Mouse (Mus musculus) frontal cortex, postnatal 10 days (tissue): ENCODE measurements around the gene Amt.
"Not testable (repeated sequence)": the region's sequence is repeated elsewhere in the genome, so short reads cannot be mapped to it uniquely, and the experiment has no call there.

Source experiments
- DNase-seq, 2 experiments: peaks; one replicate each; pipeline ENCODE4 v3.0.0; 2022; ENCODE audit warnings: low spot score in 2 of 2, mixed read lengths in 1 of 2

The Amt gene

GRCm38 (mm10) chr9:108280071-108280828 lies 16.4 kb upstream of the Amt start:
- no peak for DNase-seq

- peak in 1 of 2 experiments; percentile 44 for DNase-seq
Measured at GRCm38 (mm10) chr9:108284410-108284809, 12.2 kb upstream of the Amt start.

GRCm38 (mm10) chr9:108287526-108288238 lies 9.0 kb upstream of the Amt start:
- DNase-seq = not testable (repeated sequence)

GRCm38 (mm10) chr9:108289347-108289746 lies 7.3 kb upstream of the Amt start:
- no peak for DNase-seq

- DNase-seq = peak; percentile 92 to 95
Measured at GRCm38 (mm10) chr9:108290016-108290750, 6.5 kb upstream of the Amt start, which contains the start of gene Nicn1. TSS of gene Nicn1 (plus strand) at chr9:108290429.

- DNase-seq = no peak
Measured at GRCm38 (mm10) chr9:108290773-108291172, 5.9 kb upstream of the Amt start.

GRCm38 (mm10) chr9:108301853-108302252 lies 5.2 kb downstream of the Amt start:
- DNase-seq = no peak

GRCm38 (mm10) chr9:108304716-108305115 lies 8.1 kb downstream of the Amt start:
- DNase-seq = no peak

GRCm38 (mm10) chr9:108305170-108305569 lies 8.5 kb downstream of the Amt start:
- peak in 1 of 2 experiments; percentile 27 for DNase-seq

- DNase-seq = peak; percentile 98 to 100
Measured at GRCm38 (mm10) chr9:108305629-108306520, 9.2 kb downstream of the Amt start, which contains the start of the genes Rhoa and Tcta. TSS of gene Rhoa (plus strand) at chr9:108306129. TSS of gene Tcta (minus strand) at chr9:108306160.

GRCm38 (mm10) chr9:108306571-108306980 lies 9.9 kb downstream of the Amt start:
- DNase-seq = no peak

GRCm38 (mm10) chr9:108307021-108307807 lies 10.6 kb downstream of the Amt start:
- DNase-seq = no peak

- DNase-seq = no peak
Measured at GRCm38 (mm10) chr9:108308141-108308540, 11.5 kb downstream of the Amt start.

- DNase-seq = no peak
Measured at GRCm38 (mm10) chr9:108317572-108317971, 20.9 kb downstream of the Amt start.

GRCm38 (mm10) chr9:108318462-108318861 lies 21.8 kb downstream of the Amt start:
- no peak for DNase-seq

- DNase-seq = not testable (repeated sequence)
Measured at GRCm38 (mm10) chr9:108322054-108322453, 25.4 kb downstream of the Amt start.

- DNase-seq = no peak
Measured at GRCm38 (mm10) chr9:108324784-108325183, 28.1 kb downstream of the Amt start.

- no peak for DNase-seq
Measured at GRCm38 (mm10) chr9:108325811-108326210, 29.2 kb downstream of the Amt start.

GRCm38 (mm10) chr9:108337848-108338550 lies 41.3 kb downstream of the Amt start:
- no peak for DNase-seq

- no peak for DNase-seq
Measured at GRCm38 (mm10) chr9:108338551-108338885, 41.9 kb downstream of the Amt start.
